Mouse (Mus musculus) kidney, adult 8-10 months (tissue): Measurements from ENCODE around the gene Ercc2.
A peak's percentile ranks its signal among the peaks of the same experiment; 100 is the strongest.

Experiments
- DNase-seq, 2 experiments: peaks; one replicate each; pipeline ENCODE4 v3.0.0; 2022

The Ercc2 gene

GRCm38 (mm10) chr7:19381377-19382165 lies at the start of gene Ercc2:
TSS of gene Ercc2 (plus strand) at chr7:19382010.
- peak; percentile 98 to 99 for DNase-seq

GRCm38 (mm10) chr7:19332709-19333352 lies 49.0 kb upstream of the Ercc2 start:
- peak; percentile 45 to 57 for DNase-seq

- peak; percentile 45 to 62 for DNase-seq
Measured at GRCm38 (mm10) chr7:19335583-19335982, 46.2 kb upstream of the Ercc2 start.

- DNase-seq: no peak
Measured at GRCm38 (mm10) chr7:19337122-19337521, 44.7 kb upstream of the Ercc2 start.

GRCm38 (mm10) chr7:19338060-19338459 lies 43.8 kb upstream of the Ercc2 start:
- no peak for DNase-seq

GRCm38 (mm10) chr7:19338596-19338995 lies 43.2 kb upstream of the Ercc2 start:
- DNase-seq: no peak

- DNase-seq: no peak
Measured at GRCm38 (mm10) chr7:19341250-19341649, 40.6 kb upstream of the Ercc2 start.

GRCm38 (mm10) chr7:19341761-19342409 lies 39.9 kb upstream of the Ercc2 start:
- no peak for DNase-seq

- peak; percentile 77 to 89 for DNase-seq
Measured at GRCm38 (mm10) chr7:19342481-19343027, 39.3 kb upstream of the Ercc2 start.

GRCm38 (mm10) chr7:19343210-19343808 lies 38.5 kb upstream of the Ercc2 start:
- peak; percentile 47 to 75 for DNase-seq

GRCm38 (mm10) chr7:19344237-19344847 lies 37.5 kb upstream of the Ercc2 start, which contains the start of gene Ercc1:
TSS of gene Ercc1 (plus strand) at chr7:19344778.
- no peak for DNase-seq

- peak; percentile 98 to 99 for DNase-seq
Measured at GRCm38 (mm10) chr7:19344938-19345471, 36.8 kb upstream of the Ercc2 start.

- no peak for DNase-seq
Measured at GRCm38 (mm10) chr7:19349188-19349915, 32.5 kb upstream of the Ercc2 start.

GRCm38 (mm10) chr7:19350221-19350620 lies 31.6 kb upstream of the Ercc2 start:
- no peak for DNase-seq

- DNase-seq: no peak
Measured at GRCm38 (mm10) chr7:19354991-19355390, 26.8 kb upstream of the Ercc2 start.

GRCm38 (mm10) chr7:19356311-19356710 lies 25.5 kb upstream of the Ercc2 start:
- DNase-seq: no peak

- DNase-seq: no peak
Measured at GRCm38 (mm10) chr7:19357381-19358375, 24.1 kb upstream of the Ercc2 start.

- DNase-seq: no peak
Measured at GRCm38 (mm10) chr7:19358634-19359033, 23.2 kb upstream of the Ercc2 start.

GRCm38 (mm10) chr7:19359299-19359891 lies 22.4 kb upstream of the Ercc2 start, which contains the start of the genes Cd3eap and Ppp1r13l:
TSS of gene Cd3eap (minus strand) at chr7:19359483.
TSS of gene Ppp1r13l (plus strand) at chr7:19359749.
- DNase-seq: peak; percentile 83 to 86
